Mouse (Mus musculus) midbrain, postnatal 0 days (tissue): ENCODE results near the gene Zfp978. TPM values are rescaled to one million over a fixed set of nuclear protein-coding genes. Genes with fewer than 3 reads are reported as not detected.
"Not testable (repeated sequence)": the region's sequence is repeated elsewhere in the genome, so short reads cannot be mapped to it uniquely, and the experiment has no call there.

Source experiments
- ATAC-seq: fragments of 200-750 bp; cut with Nextera tagmentation; 2 replicates; pipeline ENCODE4 v1.8.0; 2017; ENCODE audit warnings: moderate number of reproducible peaks, mild to moderate bottlenecking, moderate TSS enrichment, moderate library complexity; ENCODE audit not compliant: low FRiP score
- DNase-seq: peaks from one replicate; pipeline ENCODE4 v3.0.0-alpha.2; 2015; ENCODE audit warnings: low spot score
- H3K27ac ChIP-seq: fragments of 300-500 bp; sonication (generic); 2 replicates; pipeline ENCODE4 v1.5.1; 2014; ENCODE audit warnings: low read depth, mild to moderate bottlenecking, low read length, mixed read lengths
- H3K27me3 ChIP-seq: fragments of 300-500 bp; sonication (generic); 2 replicates; pipeline ENCODE4 v1.6.1; 2014; ENCODE audit warnings: low read length, control low read depth, mixed read lengths; ENCODE audit not compliant: insufficient read depth
- H3K36me3 ChIP-seq: fragments of 300-500 bp; sonication (generic); 2 replicates; pipeline ENCODE4 v1.6.1; 2014; ENCODE audit warnings: low read length, control low read depth, mixed read lengths; ENCODE audit not compliant: insufficient read depth
- H3K4me1 ChIP-seq: fragments of 300-500 bp; sonication (generic); 2 replicates; pipeline ENCODE4 v1.6.1; 2014; ENCODE audit warnings: mild to moderate bottlenecking, control low read depth, antibody characterized with exemption, low read length, mixed read lengths; ENCODE audit not compliant: insufficient read depth
- H3K4me2 ChIP-seq: fragments of 300-500 bp; sonication (generic); 2 replicates; pipeline ENCODE4 v1.6.1; 2014; ENCODE audit warnings: low read depth, mild to moderate bottlenecking, low read length, mixed read lengths; ENCODE audit not compliant: poor library complexity, severe bottlenecking
- H3K4me3 ChIP-seq: fragments of 300-500 bp; sonication (generic); 2 replicates; pipeline ENCODE4 v1.5.1; 2014; ENCODE audit warnings: low read depth, mild to moderate bottlenecking, low read length, moderate library complexity
- H3K9ac ChIP-seq: fragments of 300-500 bp; sonication (generic); replicated peaks from 2 replicates; pipeline ENCODE4 v1.6.1; 2014; ENCODE audit warnings: mild to moderate bottlenecking, low read length, moderate library complexity, mixed read lengths; ENCODE audit not compliant: poor library complexity, severe bottlenecking
- H3K9me3 ChIP-seq: fragments of 300-500 bp; sonication (generic); 2 replicates; pipeline ENCODE4 v1.6.1; 2016; ENCODE audit warnings: low read length, control low read depth
- WGBS: fragments of 180-500 bp; shearing (Covaris S2); extraction: QIAGEN DNeasy Blood & Tissue Kit; methylation state at CpG from one replicate; pipeline ENCODE4 v1.1.7; 2014; 5-methylcytosine and 5-hydroxymethylcytosine counted together
- polyA plus RNA-seq: library from polyadenylated mRNA; unstranded; fragments of >200 nt; fragmentation: Nextera tagmentation; extraction: Ambion mirVana; gene quantifications from 2 replicates; pipeline ENCODE4 v1.2.1, GENCODE M21; 2015
- total RNA-seq: library from RNA; depleted of rRNA; stranded (reverse); fragments of >200 nt; gene quantifications from 2 replicates; pipeline ENCODE4 v1.2.3, GENCODE M21; 2014

The Zfp978 gene
- total and polyA plus RNA-seq, 2 experiments from 2014 or later: not detected

GRCm38 (mm10) chr4:147400031-147400847 is 39.1 kb downstream of the Zfp978 start:
- not testable (repeated sequence) for H3K4me2 ChIP-seq, H3K9ac ChIP-seq, H3K27ac ChIP-seq, H3K27me3 ChIP-seq, DNase-seq, H3K4me1 ChIP-seq, ATAC-seq, H3K36me3 ChIP-seq, H3K4me3 ChIP-seq
- 85% methylated on average over 8 of the region's 8 CpGs for WGBS
- H3K9me3 ChIP-seq: peaks cover 59% of the 10 kb centered on the region

GRCm38 (mm10) chr4:147400848-147401715 is 40.0 kb downstream of the Zfp978 start:
- H3K9me3 ChIP-seq: peaks cover 59% of the 10 kb centered on the region
- not testable (repeated sequence) for ATAC-seq

GRCm38 (mm10) chr4:147401736-147402506 is 40.8 kb downstream of the Zfp978 start:
- not testable (repeated sequence) for DNase-seq, H3K9ac ChIP-seq, ATAC-seq

More at GRCm38 (mm10) chr4:147400848-147401715, 40.0 kb downstream of the Zfp978 start:
- H3K27me3 ChIP-seq, H3K9ac ChIP-seq, H3K4me1 ChIP-seq, H3K36me3 ChIP-seq, DNase-seq, H3K27ac ChIP-seq, H3K4me3 ChIP-seq, H3K4me2 ChIP-seq: not testable (repeated sequence)
- WGBS: 86% methylated on average over 16 of the region's 17 CpGs

GRCm38 (mm10) chr4:147402507-147402890 is 41.4 kb downstream of the Zfp978 start:
- not testable (repeated sequence) for H3K36me3 ChIP-seq, H3K4me3 ChIP-seq, H3K27me3 ChIP-seq, H3K27ac ChIP-seq, DNase-seq, ATAC-seq, H3K4me2 ChIP-seq, H3K9ac ChIP-seq, H3K4me1 ChIP-seq
- WGBS: 18% methylated on average over 1 of the region's 1 CpGs
- peaks cover 54% of the 10 kb centered on the region for H3K9me3 ChIP-seq

More at GRCm38 (mm10) chr4:147401736-147402506, 40.8 kb downstream of the Zfp978 start:
- H3K27ac ChIP-seq, H3K36me3 ChIP-seq, H3K4me2 ChIP-seq, H3K27me3 ChIP-seq, H3K4me3 ChIP-seq, H3K4me1 ChIP-seq: not testable (repeated sequence)
- H3K9me3 ChIP-seq: peaks cover 58% of the 10 kb centered on the region
- 82% methylated on average over 17 of the region's 17 CpGs for WGBS

- not testable (repeated sequence) for H3K4me3 ChIP-seq, H3K9ac ChIP-seq, DNase-seq, H3K36me3 ChIP-seq, H3K4me1 ChIP-seq, ATAC-seq, H3K27me3 ChIP-seq, H3K27ac ChIP-seq, H3K4me2 ChIP-seq
- 91% methylated on average over 6 of the region's 6 CpGs for WGBS
- peaks cover 48% of the 10 kb centered on the region for H3K9me3 ChIP-seq
Observed at GRCm38 (mm10) chr4:147403509-147403908, 42.4 kb downstream of the Zfp978 start.

GRCm38 (mm10) chr4:147403931-147404913 is 43.1 kb downstream of the Zfp978 start:
- H3K4me3 ChIP-seq, H3K4me1 ChIP-seq, H3K9ac ChIP-seq, H3K4me2 ChIP-seq, H3K36me3 ChIP-seq, DNase-seq, H3K27me3 ChIP-seq, H3K27ac ChIP-seq: not testable (repeated sequence)
- WGBS: 79% methylated on average over 5 of the region's 6 CpGs
- H3K9me3 ChIP-seq: peaks cover 47% of the 10 kb centered on the region
- peak; percentile 25; the same call in 1 of the 2 replicates for ATAC-seq
